Mouse (Mus musculus): ENCODE measurements at regions not wholly inside any gene's neighbourhood (a gene's known extent, or its start where the extent isn't known, plus 50 kb on each side); places are given as distances from the start of the nearest gene placed in this dataset.
"Not testable (repeated sequence)": the region's sequence is repeated elsewhere in the genome, so short reads cannot be mapped to it uniquely, and the experiment has no call there.

GRCm38 (mm10) chr14:54014628-54015027, 239.3 kb downstream of the Dad1 start:
- no peak for DNase-seq (ENCODE audit: low spot score in 2 of 2)

- DNase-seq (ENCODE audit: low spot score in 2 of 2): peak in 1 of 2 experiments; percentile 21
Observed at GRCm38 (mm10) chr14:54002083-54002482, 251.8 kb downstream of the Dad1 start.

DNA sequence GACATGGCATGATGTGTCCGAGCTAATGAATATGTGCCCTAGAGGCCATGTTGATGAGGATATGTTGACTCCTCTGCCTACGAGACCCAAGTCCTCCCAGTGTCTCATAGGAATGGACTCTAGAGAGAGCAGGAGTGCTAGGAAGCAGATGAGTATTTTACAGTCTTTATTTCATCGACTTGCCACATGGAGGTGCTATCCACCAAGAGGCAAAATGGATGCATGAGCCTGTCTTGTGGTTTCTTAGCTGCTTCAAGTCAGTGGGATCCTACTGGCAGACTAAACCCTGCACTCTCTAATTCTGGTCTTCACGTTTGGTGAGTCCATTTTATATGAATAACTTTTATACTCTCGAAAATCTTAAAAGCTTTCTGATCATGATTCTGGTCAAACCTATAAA, 253.4 kb downstream of the Dad1 start:
- no peak for DNase-seq (ENCODE audit: low spot score in 2 of 2)

GRCm38 (mm10) chr14:53993427-53993826, 260.5 kb downstream of the Dad1 start:
- no peak for DNase-seq (ENCODE audit: low spot score in 2 of 2)

GRCm38 (mm10) chr14:53992712-53993286, 261.1 kb downstream of the Dad1 start:
- DNase-seq (ENCODE audit: low spot score in 2 of 2): peak; percentile 4 to 16

- no peak for DNase-seq (ENCODE audit: low spot score in 2 of 2)
Observed at GRCm38 (mm10) chr14:53991390-53991789, 262.5 kb downstream of the Dad1 start.

DNA sequence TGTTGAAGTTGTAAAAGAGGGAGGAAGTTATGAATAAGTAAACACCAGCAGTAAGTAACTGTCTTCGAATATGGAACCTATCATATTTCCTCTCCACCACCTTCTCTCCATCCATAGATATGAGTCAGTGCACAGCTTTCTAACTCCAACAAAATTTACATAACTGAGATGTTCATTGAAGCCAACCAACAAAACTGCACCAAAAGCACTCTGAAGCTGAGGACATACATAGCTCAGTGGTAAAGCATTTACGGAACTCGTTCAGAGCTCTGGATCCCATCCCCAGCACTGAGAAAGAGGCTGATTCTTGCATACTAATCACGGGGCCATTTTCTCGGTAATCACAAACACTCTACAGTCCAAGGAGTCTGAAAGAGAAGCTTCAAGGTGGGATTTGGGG, 273.1 kb downstream of the Dad1 start:
- no peak for DNase-seq (ENCODE audit: low spot score in 2 of 2)

GRCm38 (mm10) chr14:53961426-53961825, 292.5 kb downstream of the Dad1 start:
- not testable (repeated sequence) for DNase-seq (ENCODE audit: low spot score in 2 of 2)

DNA sequence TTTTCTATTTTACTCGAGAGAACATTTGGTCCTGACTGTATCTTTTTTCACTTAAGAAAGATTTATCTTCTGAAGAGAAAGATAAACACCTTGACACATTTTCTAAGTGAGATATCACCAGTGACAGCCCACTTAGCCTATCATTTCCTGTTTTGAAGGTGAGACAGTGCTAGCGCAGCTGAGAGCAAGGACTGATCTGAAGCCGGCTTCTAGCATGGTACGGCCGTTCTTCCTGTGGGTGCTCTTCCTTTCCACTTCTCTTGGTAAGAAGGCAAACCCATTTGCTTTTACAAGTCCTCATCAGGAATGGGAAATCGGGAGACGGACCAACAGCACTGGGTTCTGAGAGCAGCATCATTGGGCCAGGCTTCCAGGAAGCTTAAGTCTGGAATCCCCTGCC, 293.1 kb downstream of the Dad1 start:
- no peak for DNase-seq (ENCODE audit: low spot score in 2 of 2)

GRCm38 (mm10) chr14:53935791-53936231, 318.1 kb downstream of the Dad1 start:
- peak; percentile 79 to 82 for DNase-seq (ENCODE audit: low spot score in 2 of 2)

DNA sequence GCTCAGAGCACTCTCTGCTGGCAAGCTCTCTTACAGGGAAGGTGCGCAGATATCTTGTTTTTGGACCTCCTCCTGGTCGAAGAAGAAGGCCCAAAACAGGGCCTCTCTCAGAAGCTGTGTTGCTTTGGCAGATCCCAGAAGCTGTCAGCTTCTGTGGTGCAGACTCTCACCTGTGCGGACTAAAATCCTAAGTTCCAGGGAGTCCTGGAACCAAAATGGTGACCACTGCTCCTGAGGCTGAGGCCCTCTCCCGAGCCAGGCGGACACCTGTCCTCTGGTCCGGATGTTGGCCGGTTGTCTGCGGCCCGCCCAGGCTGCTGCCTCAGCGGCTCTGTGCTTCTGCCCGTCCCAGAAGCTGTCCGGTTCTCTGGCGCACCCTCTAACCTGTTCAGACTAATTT, 318.6 kb downstream of the Dad1 start:
- DNase-seq (ENCODE audit: low spot score in 2 of 2): peak; percentile 54 to 64

DNA sequence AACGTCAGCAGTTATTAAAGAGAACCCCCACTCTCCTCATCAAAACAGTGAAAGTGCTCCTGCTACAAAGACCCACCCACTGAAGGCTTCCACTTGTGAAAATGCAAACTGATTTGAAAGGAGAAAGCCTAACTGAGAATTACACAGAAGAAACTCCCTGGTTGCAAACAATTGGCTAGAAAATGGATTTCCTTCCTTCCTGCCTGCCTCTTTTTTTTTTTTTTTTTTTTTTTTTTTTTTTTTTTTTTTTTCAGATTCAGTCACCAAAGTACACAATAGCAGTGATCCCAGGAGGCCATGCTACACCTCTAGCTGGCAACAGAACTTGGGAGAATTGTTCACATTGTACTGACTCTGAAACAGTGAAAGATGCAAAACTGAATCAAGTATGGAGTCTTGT, 343.0 kb downstream of the Dad1 start:
- DNase-seq (ENCODE audit: low spot score in 2 of 2): no peak

DNA sequence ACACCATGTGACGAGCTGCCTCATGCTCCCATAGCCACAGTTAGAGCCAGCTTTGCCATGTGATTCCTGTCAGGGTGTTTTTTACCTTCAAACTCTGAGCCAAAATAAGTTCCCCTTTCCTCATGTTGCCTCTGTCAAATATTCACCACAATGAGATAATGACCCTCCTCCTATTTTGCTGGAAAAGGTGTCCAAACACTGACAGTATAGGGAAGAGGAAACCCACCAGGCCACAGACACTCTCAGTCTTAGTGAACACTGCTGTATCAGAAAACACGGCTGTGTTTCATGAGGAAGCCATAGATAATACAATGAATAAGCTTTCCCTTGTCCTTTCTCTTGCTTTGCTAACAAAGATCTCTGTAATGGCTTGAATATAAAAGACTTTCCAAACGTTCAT, 349.3 kb downstream of the Dad1 start:
- DNase-seq (ENCODE audit: low spot score in 2 of 2): no peak

- peak; percentile 9 to 30 for DNase-seq (ENCODE audit: low spot score in 2 of 2)
Observed at GRCm38 (mm10) chr14:53901103-53901502, 352.8 kb downstream of the Dad1 start.

GRCm38 (mm10) chr14:53881304-53881703, 372.6 kb downstream of the Dad1 start:
- DNase-seq (ENCODE audit: low spot score in 2 of 2): no peak

DNA sequence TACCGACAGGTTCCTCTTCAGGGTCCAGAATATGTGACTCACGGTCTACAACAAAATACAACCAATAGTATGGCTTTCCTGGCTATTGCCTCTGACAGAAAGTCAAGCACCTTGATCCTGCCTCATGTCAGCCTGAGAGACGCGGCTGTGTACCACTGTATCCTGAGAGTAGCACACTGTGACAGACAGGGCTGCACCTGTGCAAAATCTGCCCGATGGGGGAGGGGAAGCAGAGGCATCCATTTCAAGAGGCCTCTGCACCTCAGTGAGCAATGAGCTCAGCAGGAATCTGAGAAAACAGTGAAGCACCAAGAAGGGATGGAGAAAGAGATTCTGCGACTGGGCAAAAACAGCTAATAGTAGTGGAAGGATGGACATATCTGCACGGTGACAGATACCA, 377.3 kb downstream of the Dad1 start:
- DNase-seq (ENCODE audit: low spot score in 2 of 2): no peak

DNA sequence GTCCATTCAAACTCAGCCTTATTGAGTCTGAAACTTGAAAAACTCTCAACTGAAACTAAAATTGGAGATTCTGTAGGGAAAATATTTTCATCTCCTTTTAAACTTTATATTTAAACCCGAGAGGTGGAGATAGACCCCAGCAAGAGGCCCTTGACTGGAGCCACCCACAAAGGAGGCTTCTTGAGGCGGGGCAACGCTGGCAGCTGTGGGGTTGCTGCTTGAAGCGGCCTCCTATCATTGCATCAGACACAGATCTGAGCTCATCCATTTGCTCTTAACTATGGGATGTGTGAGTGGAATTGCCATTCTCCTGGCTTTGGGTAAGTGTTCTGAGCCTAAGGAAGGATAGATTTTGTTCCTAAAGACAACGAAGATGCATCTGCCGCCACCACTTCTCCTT, 378.2 kb downstream of the Dad1 start:
- no peak for DNase-seq (ENCODE audit: low spot score in 2 of 2)

DNA sequence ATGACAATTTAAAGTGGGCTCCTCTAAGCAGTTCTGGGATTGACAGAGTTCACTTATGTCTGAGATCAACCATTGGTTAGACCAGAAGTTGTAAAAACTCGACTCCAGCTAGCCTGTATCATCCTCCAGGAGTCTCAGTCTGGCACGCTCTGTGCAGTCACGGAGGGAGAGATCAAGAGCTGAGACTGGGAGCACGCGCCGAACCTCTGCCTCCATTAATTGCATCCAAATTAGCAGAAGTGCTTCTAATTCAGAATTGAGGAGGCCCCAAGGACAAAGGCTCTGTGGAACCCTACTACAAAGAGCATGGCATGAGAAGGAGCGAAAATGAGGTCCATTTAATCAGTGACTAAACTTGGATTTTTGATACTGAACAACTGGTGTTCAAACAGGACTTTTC, 406.9 kb downstream of the Dad1 start:
- DNase-seq (ENCODE audit: low spot score in 2 of 2): no peak

DNA sequence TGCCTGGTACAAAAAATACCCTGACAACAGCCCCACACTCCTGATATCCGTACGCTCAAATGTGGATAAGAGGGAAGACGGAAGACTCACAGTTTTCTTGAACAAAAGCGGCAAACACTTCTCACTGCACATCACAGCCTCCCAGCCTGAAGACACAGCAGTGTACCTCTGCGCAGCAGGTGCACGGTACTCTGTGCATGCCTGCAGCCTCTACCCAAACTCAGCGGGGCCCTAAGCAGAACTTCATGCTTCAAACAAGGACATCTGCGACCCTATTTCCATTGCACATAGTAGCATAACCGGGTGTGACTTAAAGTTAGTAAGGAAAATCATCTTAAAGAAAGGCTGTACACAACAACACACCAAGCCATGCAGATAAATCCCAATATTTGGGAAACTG, 408.3 kb downstream of the Dad1 start:
- DNase-seq (ENCODE audit: low spot score in 2 of 2): no peak

DNA sequence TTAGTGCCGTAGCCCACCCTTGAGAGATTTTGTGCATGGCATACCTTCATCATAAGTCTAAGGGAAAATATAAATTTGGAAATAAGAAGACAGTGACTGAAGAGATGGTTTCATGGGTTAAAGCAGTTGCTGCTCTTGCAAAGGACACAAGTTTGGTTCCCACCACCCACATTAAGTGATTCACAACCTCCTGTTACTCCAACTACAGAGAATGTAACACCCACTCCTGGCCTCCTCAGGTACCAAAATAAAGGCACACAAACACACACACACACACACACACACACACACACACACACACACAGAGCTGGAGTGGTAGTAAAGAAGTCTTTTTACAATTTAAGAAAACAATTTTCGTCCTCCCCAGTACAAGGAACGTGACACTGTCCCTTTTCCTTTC, 421.4 kb downstream of the Dad1 start:
- DNase-seq (ENCODE audit: low spot score in 2 of 2): no peak

- no peak for DNase-seq (ENCODE audit: low spot score in 2 of 2)
Observed at GRCm38 (mm10) chr14:53831651-53832050, 422.3 kb downstream of the Dad1 start.

DNA sequence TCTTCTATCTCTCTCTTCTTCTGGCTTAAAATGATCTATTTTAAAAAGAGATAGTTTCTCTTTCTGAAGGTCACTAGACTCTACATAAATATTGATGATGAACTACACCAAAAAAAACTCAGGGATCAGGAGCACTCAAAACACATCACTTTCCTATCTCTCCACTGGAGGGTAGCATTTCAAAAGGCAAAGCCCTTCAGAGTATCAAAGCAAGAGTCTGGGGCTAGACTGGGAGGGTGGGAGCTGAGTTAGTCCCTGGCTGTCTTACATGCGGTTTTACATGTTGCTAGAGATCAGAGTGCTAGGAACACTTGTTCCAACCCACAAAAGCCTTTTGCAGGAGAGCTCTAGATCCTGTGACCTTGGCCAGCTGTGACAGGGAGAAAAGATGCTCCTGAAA, 423.2 kb downstream of the Dad1 start:
- DNase-seq (ENCODE audit: low spot score in 2 of 2): no peak

DNA sequence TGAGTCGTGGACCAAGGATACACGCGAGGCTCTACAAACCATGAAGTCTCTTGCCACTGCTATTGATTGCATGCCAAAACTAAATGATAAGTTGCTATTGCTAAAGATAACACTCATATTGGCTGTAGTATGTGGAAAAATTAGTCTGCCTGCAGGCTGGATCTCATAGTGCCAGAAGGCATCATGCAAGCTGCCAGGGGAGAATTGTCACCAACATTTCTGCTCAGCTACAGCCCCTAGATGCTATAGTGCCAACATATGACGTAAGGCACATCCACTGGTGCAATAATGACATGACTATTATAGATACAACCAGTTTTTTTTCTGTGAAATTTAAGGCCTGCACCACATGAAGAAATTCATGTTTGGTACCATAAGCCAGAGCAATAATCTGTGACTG, 427.1 kb downstream of the Dad1 start:
- DNase-seq (ENCODE audit: low spot score in 2 of 2): no peak

- DNase-seq (ENCODE audit: low spot score in 2 of 2): peak; percentile 80 to 84
Observed at GRCm38 (mm10) chr14:53806231-53806630, 447.7 kb downstream of the Dad1 start.

All from layer of hippocampus, postnatal 10 days (tissue).